Mouse (Mus musculus) embryonic fibroblast, embryonic 13.5 days (primary cell): ENCODE data around the gene Prr12.

Experiments used
- CTCF ChIP-seq: IDR thresholded peaks from 2 replicates; pipeline ENCODE4 v1.5.1; 2011; ENCODE audit warnings: mild to moderate bottlenecking, control low read depth, low read length, moderate library complexity, borderline replicate concordance; ENCODE audit not compliant: insufficient read depth
- POLR2A ChIP-seq: IDR thresholded peaks from 2 replicates; pipeline ENCODE4 v1.6.1; 2011; ENCODE audit warnings: low read depth, mild to moderate bottlenecking, control low read depth, low read length, moderate library complexity

DNA sequence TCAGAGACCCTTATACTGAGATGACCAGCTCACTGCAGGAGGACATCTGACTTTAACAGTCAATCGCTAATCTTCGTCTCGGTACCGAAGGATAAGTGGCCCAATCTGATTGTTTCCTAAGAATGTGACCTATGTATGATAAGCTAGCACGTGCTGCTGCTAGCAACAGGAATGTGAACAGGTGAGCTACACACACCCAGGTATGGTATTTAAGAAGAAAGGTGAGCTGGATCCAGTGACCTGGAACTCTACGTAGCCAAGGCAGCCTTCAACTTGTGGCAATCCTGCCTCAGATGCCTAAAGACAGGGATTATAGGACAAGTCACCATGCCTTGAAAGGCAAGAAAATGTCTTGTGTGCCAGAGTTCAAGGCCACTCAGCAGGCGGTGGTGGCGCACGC is 14.3 kb downstream of the Prr12 start:
- TF ChIP-seq CTCF (no peak), POLR2A (no peak)
